Mouse (Mus musculus) gonadal fat pad, adult 2 months (tissue): ENCODE measurements around the gene Ntpcr. TPM values are rescaled to one million over a fixed set of nuclear protein-coding genes. Genes with fewer than 3 reads are reported as not detected.

Experiments
- DNase-seq: peaks from one replicate; pipeline ENCODE4 v3.0.0-alpha.2; 2012; ENCODE audit warnings: low read depth
- polyA plus RNA-seq: library from polyadenylated mRNA; depleted of rRNA; stranded (reverse); fragments of >200 nt; gene quantifications from 2 replicates; pipeline ENCODE4 v1.2.3, GENCODE M21; 2012

The Ntpcr gene
- polyA plus RNA-seq, 1 experiment, result 35.3 TPM

GRCm38 (mm10) chr8:125725037-125725820 is 4.5 kb upstream of the Ntpcr start:
- no peak for DNase-seq

GRCm38 (mm10) chr8:125726143-125726542 is 3.6 kb upstream of the Ntpcr start:
- DNase-seq, result no peak

DNA sequence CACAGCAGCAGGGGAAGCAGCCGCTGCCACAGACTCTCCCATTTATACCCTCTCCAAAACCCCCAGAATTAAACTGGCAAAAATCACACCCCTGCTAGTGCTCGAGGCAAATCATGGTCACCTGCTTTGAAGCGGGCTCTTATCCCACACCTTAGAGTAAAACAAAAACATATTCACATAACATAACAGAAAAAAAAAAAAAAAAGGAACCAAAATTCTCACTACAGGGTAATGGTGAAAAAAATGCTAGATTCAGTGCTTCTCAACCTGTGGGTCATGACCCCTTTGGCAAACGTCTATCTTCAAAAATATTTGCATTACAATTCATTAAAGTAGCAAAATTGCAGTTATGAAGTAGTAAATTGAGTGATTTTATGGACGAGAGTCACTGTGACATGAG is 2.8 kb upstream of the Ntpcr start:
- DNase-seq, result no peak

GRCm38 (mm10) chr8:125727797-125728196 is 2.0 kb upstream of the Ntpcr start:
- no peak for DNase-seq

GRCm38 (mm10) chr8:125733964-125734956 is 4.5 kb downstream of the Ntpcr start:
- no peak for DNase-seq

GRCm38 (mm10) chr8:125738956-125739355 is 9.2 kb downstream of the Ntpcr start:
- no peak for DNase-seq

GRCm38 (mm10) chr8:125740655-125741054 is 10.9 kb downstream of the Ntpcr start:
- DNase-seq, result no peak

DNA sequence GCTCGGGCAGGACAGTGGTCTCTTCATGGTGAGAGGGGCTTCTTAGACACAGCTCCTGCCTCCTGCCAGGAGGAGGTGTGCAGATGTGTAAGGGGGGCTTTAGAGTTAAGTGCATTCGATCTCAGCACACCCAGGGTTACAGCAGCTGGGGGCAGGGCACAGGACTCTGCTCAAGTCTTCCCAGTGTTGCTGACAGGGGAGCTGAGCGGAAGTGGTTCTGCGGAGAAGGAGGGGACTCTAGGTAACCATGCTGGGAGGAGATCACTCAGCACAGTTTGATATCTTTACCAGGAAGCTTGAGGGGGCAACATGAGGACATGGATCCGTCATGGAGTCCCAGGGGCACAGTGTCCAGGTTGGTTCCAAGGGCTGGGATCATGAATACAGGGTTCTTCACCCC is 11.6 kb downstream of the Ntpcr start:
- DNase-seq, result no peak

DNA sequence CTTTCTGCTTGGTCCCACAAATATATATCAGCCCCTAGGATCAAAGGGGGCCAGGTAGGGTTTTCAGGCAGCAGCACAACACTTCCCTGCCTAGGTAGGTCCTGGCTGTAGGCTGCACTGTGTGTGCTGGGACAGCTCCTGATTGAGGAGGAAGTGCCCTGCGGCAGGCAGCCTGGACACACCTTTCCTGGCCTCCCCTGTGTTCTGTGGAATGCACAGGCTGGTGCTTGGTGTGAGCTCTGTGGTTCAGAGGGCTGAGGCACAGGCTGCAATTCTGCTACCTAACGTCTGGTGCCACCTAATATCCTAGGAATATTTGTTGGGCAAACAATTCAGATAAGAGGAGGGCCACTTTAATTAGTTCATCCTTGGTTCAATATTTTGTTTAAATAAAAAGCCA is 12.1 kb downstream of the Ntpcr start:
- no peak for DNase-seq

- DNase-seq, result no peak
Observed at GRCm38 (mm10) chr8:125742406-125742805, 12.6 kb downstream of the Ntpcr start.

- no peak for DNase-seq
Observed at GRCm38 (mm10) chr8:125744914-125745576, 15.3 kb downstream of the Ntpcr start.

DNA sequence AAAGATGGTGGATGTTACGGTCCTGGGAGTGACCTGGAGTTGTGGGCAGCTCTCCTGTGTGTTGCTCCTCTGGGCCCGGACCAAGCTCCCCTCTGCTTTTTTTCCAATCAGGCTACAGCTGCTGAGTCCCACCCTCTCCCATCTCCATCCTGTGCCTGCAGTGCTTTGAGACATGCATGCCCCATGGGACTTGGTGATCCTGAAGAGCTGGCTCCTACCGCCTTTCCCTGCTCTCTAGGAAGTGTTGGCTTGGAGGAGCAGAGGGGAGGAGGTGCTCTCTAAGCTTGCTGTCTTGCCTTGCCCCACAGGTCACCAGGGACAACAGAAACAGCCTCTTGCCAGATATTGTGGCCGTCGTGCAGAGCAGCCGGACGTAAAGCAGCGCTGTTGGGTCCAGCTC is 17.6 kb downstream of the Ntpcr start:
- DNase-seq, result no peak

GRCm38 (mm10) chr8:125750846-125751245 is 21.1 kb downstream of the Ntpcr start:
- no peak for DNase-seq

GRCm38 (mm10) chr8:125755896-125756295 is 26.1 kb downstream of the Ntpcr start:
- DNase-seq, result no peak

DNA sequence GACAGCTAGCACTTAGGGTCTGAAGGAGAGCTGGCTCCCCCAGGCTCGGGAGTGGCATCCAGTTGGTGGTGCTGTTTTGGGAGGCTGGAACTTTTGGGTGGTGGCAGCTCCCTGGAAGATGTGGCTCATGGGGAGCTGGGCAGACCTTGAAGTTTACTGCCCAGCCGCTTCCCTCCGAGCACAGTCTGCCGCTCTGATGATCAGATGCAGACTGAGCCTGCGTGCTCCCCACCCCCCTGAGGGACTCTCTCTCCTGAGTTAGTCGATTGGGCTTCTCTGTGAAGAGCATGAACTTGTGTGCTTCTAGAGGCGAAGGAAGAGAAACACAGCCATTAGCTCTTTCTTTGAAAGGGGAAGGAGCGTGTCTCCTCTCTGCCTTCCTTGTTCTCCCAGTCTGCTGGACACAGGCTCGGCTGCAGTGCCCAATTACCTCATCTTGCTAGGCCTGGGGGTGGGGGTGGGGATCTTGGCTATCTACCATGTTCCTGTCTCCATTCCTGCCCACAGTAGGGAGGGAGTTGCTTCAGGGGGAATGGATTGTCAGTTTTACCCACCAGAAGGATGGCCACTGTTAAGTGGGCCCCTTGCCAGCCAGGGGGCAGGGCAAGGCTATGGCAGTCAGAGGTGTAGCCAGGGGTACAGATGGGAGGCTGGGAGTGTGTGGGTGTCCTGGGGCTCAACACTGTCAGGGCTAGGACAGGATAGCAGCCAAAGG is 26.8 kb downstream of the Ntpcr start:
- no peak for DNase-seq

GRCm38 (mm10) chr8:125757106-125757496 is 27.3 kb downstream of the Ntpcr start:
- no peak for DNase-seq

GRCm38 (mm10) chr8:125759022-125759421 is 29.3 kb downstream of the Ntpcr start:
- no peak for DNase-seq

DNA sequence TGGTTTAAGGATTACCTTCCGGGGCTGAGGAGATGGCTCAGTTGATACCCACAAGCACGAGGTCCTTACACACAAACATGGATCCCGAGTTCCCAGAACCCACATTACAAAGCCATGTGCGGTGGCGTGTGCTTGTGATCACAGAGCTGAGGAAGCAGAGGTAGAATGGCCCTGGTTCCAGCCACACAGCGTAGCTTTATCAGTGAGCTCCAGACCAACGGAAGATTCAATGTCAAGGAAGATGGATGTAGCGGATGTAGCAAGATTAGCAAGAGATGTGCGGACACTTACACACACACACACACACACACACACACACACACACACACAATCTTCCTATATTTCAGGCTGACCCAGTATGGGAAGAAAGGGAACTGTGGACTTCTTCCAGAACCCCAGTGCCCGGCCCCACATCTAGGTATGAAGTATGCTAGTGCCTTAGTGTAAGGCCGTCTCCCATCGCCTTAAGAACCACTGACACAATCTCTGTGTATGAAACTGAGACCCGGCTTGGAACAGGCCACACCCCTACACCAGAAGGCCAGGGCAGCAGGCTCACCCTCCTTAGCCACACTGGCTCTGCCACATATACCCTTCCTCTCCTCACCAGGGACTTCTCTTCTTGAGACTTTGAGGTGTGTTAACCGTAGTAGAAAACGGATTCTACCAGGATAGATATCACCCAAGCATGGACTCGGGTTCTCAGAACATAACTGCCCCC is 33.5 kb downstream of the Ntpcr start:
- no peak for DNase-seq

- no peak for DNase-seq
Observed at GRCm38 (mm10) chr8:125768079-125768478, 38.3 kb downstream of the Ntpcr start.

- no peak for DNase-seq
Observed at GRCm38 (mm10) chr8:125772300-125772699, 42.5 kb downstream of the Ntpcr start.

GRCm38 (mm10) chr8:125773281-125773803 is 43.6 kb downstream of the Ntpcr start:
- no peak for DNase-seq
